Mouse (Mus musculus) induced T-regulatory cell, adult 2 months (primary cell): ENCODE data around the gene Pdlim1.
A peak's percentile ranks its signal among the peaks of the same experiment; 100 is the strongest.

ENCODE experiments used
- DNase-seq: peaks from one replicate; pipeline ENCODE4 v3.0.0-alpha.2; 2012; ENCODE audit warnings: low read depth

Pdlim1 gene

DNA sequence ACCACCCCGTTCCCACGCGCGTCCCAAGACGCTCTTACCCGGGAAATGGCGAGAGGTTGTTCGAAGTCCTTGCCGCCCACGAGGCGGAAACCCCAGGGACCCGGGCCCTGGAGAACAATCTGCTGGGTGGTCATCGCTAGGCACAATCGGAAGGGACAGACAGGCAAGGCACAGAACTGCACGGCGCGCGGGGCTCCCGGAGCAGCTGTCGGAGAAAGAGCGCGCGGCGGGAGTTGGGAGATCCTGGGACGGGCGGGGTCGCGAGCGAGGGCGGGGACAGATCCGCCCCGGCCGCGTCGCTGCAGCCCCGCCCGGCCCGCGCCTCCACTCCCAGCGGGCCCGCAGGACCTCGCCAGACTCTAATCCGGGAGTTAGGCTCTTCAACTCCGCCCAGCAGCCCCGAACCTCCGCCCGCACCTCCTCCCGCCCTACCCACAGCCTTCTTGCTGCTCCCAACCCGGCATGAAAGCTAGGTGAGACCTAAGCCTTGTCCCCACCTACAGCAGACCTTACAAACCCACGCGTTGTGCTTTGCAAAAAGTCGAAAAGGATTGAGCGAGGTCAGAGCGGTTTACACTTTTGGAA, at the start of gene Pdlim1:
Pdlim1 (minus strand) TSS at position 535 of the 585 bp plus-strand sequence.
- peak; percentile 81 for DNase-seq

DNA sequence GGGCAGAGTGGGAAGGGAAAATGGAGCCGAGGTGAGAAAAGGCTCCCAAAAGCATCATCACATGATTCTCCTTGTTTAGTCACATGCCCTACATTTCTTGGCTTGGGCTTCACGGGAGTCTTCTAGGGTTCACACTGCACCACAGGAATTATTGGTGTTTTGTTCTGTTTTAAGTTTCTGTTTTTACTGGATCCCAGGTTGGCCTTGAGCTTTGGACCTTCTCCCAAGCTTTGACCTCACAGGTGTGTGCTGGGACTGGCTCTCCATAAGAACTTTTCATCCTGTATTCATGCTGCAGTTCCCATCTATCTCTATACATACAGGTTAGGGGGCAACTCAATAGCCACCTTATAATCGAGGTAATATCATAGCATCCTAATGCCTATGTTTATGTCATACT, 47.6 kb upstream of the Pdlim1 start:
- DNase-seq, result no peak

DNA sequence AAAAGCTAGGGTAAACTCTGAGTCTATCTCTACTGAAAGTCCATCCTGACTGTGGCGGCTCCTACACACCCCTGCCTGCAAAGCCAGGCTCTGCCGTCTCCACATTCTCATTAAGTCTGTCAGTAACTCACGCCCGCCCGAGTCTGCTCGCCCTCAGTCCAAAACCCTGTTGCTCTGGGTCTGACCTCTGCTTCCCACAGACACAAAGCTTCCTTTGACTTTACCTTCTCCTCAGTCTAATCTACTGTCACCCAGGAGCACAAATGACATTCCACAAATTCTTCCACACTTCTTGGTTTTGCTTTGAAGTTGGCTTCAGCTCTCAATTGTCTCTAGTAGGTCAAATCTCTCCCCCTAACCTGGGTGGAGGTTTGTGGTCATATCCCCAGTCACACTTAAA, 46.9 kb upstream of the Pdlim1 start:
- DNase-seq, result no peak

DNA sequence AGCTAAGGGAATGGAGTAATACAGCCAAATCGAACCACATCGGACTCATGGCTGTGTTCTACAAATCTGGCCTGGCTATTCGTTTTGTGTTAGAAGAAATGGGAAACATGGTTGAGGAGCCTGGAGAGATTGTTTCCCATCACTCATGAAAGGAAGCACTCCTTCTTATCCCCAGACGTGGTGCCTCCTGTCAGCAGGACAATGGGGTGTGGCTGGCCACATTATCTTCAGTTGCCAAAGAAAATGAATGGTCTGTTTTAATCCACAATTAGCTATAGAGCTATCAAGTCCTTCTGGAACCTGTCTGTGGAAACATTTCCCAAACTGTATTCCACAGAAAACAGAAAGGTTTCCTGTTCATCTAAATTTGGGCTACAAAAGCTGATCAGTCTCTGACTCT, 45.4 kb upstream of the Pdlim1 start:
- DNase-seq, result no peak

DNA sequence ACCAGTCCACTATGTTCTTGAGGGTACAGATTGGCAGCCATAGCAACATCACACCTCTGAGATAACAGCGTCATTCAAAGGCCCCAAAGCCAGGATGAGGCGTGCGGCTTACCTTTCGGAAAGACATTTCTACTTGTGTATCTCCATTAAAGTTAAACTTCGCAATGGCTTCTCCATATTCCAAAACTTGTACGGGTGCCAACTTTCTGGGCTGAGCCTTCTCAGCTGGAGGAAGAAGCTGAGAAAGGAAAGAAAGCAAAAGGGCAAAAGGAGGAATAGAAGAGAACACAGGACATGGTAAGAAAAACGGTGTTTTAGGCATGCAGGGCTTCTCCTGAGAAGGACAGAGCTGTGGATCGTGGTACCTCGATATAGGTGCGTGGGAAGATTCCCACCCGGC, 42.6 kb upstream of the Pdlim1 start:
- no peak for DNase-seq

DNA sequence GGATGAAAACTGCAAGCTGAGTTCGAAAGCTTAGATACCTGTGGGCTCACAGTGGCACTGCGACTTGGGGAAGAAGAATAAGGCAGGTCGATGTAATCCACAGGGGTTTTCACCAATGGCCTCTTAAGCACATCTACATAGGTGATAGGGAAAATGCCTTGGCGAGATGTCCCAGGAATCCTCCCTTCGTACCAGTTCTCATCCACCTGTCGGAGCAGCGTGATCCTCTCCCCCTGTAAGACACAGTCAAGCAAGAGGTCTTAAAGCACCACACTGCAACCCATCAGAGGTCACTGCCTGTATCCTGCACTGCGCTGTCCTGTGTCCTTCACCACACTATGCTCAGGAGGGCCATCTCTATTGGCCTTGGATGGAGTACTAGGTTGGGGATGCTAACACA, 40.0 kb upstream of the Pdlim1 start:
- DNase-seq, result no peak

DNA sequence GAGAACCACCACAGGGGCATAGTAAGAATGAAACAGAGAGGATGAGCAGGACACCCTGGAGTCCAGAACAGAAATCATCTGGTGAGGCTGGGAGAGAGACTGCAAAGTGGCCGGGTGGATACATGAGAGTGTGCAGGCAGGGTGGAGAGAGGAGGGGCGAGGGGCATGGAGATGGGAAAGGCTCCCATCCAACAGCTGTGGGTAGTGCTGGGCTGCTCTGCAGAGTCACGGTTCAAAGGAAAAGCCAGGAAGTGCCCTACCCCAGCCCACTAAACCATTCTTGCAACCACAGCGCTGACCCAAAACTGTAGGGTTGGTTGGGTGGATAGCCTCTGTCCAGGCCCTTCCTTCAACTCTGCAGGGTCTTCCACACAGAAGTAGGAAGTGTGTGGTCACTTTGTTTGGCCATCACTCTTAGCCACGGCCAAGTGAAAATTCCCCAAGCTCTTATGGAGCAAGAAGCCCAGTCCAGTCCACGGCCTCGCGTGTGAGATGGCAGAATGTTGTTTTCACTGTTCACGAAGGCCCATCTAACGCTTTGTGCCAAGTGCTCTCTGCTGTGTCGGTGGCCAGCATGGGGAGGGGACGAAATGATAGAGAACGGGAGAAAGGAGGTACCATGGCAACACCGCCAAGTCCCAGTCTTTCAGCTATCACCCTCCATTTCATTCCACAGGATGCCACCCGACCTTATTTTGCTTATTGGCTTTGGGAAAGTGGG, 38.9 kb upstream of the Pdlim1 start:
- no peak for DNase-seq

DNA sequence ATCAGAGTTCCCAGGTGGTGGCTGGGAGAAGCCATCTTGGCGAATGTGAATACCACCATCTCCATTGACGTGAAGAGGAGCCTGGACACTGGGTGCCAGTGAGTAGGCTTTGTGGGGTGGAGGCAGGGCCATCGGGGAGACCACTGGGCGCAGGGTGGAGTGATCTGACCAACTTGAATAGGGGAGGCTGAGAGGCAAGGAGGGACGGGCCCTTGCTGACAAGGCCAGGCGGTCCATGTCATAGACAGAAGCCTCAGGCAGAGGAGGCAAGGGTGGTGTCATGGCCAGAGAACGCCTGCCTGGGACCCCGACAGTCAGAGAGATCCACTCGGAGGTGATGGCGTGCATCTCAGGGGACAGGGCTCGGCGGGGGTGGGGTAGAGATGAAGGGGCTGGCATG, 38.3 kb upstream of the Pdlim1 start:
- DNase-seq, result no peak

DNA sequence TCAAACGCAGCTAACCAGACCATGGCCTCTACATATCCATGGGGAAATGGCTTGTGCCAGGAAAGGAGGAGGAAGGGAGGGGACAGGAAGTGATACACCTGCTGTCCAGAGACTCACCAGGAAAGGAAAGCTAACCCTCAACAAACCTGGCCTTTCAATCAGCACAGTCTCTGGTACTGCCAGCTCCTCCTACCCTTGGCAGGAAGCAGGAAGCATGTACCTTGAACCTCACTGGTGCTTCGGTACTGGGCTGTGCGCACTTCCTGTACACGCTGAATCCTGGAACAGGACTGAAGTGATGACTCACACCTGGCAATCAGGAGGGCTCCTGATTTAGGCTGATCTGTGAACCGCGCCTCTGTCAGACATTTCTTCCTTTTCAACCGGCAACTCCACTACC, 35.9 kb upstream of the Pdlim1 start:
- DNase-seq, result no peak

DNA sequence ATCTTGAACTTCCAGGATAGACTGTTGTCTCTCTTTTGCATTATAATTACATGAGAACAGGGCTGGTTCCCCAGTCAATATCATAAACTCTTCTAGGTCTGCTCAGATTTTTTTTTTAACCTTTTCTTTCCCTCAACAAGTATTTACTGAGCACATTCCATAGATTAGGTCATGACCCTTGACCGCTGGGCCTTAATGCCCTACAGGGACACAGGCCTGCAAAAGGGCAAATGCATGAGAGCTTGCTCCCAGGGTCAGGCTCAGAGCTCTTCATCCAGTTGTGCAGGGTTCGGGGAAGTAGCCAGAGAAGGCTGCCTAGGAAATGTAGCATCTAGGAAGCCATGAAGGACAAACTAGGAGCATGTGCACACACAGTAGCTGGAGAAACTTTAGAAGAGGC, 35.0 kb upstream of the Pdlim1 start:
- no peak for DNase-seq

DNA sequence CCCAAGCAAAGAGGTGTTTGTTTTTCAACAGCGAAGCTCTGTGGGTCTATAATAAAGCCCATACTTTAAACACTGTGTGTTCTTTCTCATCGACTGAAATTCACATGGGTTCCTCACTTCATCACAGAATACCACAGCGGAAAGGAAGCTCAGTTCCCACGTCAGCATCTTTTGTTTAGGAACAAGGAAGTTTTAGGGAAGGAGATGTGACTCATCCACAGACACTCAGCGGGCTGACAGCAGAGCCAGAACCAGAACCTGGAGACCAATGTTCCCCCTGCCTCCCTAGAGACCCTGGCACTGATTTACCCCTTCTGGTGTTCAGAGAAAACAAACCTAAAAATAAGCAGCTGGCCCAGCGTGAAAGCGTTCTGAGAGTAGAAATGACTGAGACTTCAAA, 33.8 kb upstream of the Pdlim1 start:
- no peak for DNase-seq

DNA sequence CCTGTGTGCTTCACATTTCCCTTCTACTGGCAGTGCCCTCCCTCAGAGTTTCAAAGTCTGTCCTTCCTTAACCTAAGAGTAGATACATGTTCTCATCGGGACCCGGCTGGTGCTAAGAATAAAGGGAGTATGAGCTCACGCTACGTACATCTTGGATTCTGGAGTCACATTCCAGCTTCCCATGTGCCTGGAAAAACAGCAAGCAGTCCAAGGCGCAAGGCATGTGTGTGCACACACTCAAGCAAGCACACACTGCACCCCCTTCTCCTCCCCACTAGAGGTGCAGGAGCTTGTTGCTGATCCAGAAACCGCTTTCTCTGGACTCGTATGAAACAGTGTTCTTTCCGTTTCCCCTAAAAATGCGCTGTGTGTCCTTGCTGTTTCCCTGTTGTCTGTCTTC, 31.3 kb upstream of the Pdlim1 start:
- no peak for DNase-seq

DNA sequence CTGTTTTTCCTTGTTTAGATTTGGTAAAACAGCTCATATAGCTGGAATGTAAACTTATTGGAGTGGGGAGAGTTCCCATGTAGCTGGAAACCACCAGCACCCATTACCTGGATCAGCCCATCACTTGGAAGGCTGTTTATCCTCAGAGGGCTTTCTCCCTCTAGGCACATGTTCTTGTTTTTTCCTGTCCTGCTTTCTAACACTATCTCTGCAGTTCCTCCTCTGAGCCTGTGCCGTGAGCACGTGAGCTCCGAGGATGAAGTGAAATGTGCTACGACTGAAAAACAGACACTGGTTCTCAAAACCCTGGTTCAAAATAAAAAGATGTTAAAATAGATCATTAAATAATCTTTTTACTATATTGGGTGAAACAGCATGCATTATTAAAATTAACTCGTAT, 30.8 kb upstream of the Pdlim1 start:
- no peak for DNase-seq

DNA sequence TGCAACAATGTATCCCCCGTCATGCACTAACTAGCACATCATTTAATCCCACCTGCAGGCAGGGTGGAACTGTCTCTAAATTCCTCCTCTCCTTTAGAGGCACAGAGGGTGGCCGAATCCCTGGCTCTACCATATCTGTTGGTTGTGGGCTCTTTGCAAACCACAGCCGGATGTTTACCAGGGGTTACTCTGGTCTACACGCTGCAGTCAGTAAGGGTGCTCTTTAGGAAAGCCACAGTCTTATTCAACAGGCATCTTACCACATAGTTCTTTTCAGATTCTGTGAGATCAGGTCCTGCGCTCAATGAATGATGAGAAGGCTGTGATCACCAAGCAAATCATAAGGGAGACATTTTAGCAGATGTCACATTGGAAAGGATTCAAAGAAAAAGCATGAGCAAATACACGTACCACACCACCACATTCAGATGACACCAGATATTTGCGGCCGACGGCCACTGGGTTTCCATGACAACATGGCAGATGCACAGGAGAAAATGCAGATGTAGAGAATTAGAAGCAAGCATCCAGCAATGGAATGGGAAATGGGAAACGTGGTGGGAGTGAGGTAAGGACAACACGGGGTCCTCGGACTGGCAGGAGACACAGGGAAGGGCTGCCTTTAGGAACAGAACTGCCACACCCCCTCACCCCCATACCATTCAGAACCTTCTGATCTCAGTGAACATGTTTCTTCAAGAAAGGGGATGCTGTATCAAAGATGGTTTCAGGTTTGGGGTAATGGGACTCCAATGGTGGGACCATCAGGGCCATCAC, 28.5 kb upstream of the Pdlim1 start:
- no peak for DNase-seq

DNA sequence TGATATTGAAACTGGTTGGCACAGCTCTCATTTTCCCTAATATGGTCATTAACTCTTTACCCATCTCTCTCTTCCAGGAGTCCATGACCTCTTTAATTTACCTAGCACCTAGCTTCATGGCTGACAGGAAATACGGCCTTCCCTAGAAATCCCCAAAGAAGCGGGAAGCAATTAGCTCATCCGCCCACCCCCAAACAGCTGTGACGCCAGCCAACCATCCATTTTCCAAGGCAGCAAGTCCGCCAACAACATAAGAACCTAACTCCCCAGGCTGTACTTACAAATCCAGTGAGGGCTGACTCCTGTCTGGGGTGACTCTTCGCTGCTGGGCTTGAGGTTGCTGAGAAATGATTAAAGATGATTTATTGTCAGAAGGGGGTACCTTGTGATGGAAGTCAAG, 27.5 kb upstream of the Pdlim1 start:
- no peak for DNase-seq

DNA sequence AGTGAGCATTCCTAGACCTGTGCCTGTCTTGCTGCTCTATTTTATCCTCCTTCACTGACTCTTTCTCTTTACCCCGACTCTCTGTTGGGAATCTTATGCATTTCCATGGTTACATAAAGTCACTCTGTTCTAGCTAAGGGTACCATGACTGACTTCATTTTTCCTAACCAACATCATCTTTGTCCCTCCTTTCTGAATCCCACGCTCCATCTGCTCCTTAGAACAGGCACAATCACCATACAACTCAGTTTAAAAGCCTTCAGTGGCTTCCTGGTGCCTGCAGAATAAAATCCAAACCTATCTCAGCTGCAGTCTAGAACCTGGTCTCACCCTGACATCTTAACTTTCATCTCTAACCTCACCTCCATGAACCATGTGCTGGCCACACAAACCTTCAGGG, 26.9 kb upstream of the Pdlim1 start:
- no peak for DNase-seq

DNA sequence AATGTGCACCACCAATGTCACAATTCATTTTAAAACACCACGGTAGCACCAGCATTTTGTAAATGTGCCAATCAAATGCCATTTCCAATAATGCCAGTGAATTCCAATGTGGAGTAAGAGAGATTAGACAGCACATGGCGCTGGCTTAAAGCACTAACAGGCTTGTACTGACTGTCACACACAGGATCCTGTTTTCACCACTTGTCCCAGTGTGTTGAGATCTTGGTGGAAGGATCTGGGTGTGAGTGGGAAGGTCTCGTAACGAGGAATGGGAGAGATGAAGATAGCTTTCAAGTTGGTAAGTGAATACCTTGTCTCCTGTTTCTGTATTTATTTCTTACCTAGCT, 26.1 kb upstream of the Pdlim1 start:
- DNase-seq, result no peak

DNA sequence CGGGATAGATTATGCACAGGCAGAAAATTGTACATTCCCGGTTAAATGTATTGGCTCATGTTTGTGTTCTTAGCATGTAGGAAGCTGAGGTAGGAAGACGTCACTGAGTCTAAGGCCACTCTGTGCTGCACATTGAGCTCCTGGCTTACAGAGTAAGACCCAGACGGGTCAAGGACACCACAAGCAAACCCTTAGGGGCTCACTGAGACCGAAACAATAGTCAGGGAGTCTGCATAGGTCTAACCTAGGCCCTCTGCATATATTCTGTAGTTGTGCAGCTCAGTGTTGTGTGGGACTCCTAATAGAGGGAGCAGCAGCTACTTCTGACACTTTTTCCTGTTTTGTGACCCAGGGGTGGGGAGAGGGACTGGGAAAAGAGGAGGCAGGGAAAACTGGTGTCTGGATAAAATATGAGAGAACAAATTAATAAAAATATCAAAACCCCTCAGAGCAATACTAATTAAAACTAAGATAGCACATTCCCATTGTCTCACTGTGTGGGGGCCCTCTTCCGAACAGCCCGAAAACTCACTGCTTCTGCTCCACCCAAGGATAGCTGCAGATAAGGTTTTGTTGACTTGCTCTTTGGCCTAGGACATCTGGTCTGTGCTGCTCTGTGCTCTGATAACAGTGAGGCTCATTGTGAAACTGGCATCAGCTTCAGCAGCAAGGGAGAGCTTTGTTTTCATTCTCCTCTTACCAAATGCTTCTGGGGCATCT, 25.6 kb upstream of the Pdlim1 start:
- DNase-seq, result no peak

DNA sequence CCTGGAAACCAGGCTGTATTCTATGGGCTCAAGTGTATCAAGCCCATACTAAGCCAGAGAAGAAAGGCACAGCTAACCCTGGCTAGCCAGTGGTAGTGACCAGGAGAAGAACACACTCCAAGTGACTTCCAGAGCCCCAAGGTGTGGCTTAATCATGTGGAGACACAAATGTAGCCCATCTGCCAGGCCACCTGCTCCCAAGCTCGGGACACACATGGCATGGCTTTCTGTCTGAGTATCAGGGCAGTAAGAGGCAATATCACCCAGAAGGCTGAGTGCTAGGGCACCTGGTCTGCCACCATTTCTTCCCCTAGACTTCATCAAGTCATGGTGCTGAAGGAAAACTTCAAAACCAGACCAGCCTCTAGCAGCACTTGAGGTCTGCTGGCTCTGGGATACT, 22.6 kb upstream of the Pdlim1 start:
- DNase-seq, result no peak

DNA sequence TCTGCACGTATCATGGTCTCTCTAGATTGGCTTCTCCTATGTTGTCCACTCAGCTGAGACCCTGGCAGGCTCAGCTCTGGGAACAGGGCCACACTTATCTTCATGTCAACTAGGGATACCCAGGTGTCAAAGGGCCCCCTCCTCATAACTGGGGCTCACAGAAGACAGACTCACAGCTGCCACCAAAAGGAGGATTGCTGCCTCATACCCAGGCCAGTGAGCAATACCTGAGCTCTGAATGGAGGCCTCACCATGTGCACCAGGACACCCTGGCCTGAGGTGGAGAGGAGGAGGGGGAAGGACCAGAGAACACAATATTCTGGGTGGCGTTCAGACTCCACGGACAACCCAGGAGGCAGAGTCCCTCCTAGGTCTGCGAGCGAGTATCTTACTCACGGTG, 22.1 kb upstream of the Pdlim1 start:
- DNase-seq, result no peak

DNA sequence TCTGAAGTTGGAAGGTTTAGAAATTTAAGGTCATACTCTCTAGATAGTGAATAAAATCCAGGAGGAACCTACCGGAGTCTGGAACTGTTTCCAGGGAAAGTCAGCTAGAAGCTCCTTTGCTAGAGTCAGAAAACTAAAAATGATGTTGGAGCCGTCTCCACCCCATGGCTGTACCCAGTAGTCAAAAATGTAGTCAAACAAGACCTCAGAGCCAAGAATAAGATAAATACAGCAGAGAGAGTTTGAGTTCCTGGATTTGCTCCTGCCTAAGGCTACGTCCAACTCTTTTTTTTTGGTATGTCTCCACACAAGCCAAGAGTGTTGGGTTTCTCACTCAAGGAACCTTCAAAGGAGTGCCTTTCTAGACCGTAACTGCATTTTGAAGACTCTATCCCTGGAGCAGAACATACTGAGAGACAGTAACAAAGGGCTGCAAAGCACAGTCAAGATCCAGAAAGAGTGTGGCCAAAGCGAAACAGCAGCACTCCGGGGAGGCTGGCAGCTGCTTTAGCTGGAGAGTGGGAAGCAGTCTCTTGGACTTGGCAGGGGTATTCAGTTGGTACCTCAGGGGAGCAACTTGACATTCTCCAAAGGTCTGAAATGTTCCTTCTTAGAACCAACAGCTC, 18.6 kb upstream of the Pdlim1 start:
- DNase-seq, result no peak

DNA sequence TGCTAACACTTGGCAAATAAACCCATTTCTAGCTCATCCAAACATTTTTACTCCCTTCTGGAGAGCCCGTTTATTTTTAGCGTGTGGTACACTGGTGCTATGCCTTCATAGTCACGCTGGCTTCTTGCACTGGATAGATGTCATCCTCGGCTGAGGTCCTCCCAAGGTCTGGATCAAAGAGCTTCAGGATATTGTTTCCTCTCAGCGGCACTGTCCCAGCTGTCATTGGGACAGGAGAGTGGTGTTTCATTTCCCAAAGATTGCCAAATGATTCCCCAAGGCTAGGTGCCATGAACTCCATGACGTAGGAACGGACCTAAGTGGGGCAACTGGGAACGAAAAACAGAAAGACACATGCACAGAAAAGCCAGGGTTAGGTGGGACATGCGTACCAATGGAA, 16.8 kb upstream of the Pdlim1 start:
- DNase-seq, result no peak

DNA sequence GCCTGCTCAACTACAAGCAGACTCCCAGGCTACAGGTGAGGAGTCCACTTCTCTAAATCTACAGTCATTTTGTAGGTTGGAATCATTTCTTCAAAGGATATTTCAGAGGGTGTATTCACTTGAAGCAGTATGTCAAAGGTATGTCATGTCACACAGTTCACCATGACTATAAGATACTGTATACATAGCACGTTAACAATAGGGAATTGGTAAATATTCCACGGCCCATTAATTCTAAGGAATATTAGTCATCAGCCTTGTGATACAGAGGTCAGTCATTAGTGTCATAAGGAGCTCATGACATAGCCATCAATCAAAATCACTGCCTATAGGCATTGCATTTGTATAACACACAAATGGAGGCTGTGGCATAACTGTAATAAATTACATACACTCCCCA, 13.1 kb upstream of the Pdlim1 start:
- DNase-seq, result no peak
